Mouse (Mus musculus): ENCODE results near the gene Pomp.

- no peak for TF ChIP-seq CTCF (IDR thresholded peaks at IDR 0.05; ENCODE audit: extremely low read depth, insufficient read length, insufficient replicate concordance, low read depth, low read length)
- no peak for TF ChIP-seq POLR2A (IDR thresholded peaks at IDR 0.05; ENCODE audit: low read depth, low read length)
Measured at GRCm38 (mm10) chr5:147826546-147826945, 33.7 kb upstream of the Pomp start.

All from small intestine, adult 2 months (tissue).